Mouse (Mus musculus) v-Abl transformed pro-B cells (cell line): ENCODE measurements around the gene Dab1.

Source experiments
- in situ Hi-C, 2 experiments: fragments of 400-800 bp; cut with MboI; formaldehyde crosslinking; loops; one replicate each; pipeline ENCODE4 v1.15.1; 2025; ENCODE audit not compliant: unreplicated experiment in 2 of 2

The Dab1 gene

DNA sequence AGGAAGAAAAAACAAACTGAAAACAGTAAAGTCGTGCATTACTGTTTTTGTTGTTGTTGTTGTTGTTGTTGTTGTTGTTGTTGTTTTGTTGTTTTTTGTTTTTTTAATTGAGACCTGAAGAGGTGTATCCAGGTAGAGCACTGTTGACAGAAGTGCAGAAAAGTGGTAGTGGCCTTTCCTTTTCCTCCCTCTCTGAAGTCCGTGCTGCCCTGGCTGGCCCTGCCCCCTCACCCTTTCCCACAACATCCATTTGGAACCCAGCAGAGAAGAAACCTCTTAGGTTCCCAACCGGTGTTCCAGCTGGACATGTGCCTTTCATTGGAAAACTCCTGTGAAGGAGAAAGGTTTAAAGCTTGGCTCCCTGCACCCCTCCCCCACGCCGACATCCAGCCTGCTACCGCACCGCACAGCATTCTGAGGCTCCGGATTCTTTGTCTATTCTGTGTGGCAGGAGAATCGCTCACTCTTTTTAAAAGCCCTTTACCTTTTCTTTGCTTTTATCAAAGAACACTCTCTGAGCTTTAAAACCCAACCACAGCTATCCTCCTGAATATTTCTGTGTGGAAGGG lies 334.6 kb downstream of the Dab1 start:
- in situ Hi-C loops, result no loop called here

DNA sequence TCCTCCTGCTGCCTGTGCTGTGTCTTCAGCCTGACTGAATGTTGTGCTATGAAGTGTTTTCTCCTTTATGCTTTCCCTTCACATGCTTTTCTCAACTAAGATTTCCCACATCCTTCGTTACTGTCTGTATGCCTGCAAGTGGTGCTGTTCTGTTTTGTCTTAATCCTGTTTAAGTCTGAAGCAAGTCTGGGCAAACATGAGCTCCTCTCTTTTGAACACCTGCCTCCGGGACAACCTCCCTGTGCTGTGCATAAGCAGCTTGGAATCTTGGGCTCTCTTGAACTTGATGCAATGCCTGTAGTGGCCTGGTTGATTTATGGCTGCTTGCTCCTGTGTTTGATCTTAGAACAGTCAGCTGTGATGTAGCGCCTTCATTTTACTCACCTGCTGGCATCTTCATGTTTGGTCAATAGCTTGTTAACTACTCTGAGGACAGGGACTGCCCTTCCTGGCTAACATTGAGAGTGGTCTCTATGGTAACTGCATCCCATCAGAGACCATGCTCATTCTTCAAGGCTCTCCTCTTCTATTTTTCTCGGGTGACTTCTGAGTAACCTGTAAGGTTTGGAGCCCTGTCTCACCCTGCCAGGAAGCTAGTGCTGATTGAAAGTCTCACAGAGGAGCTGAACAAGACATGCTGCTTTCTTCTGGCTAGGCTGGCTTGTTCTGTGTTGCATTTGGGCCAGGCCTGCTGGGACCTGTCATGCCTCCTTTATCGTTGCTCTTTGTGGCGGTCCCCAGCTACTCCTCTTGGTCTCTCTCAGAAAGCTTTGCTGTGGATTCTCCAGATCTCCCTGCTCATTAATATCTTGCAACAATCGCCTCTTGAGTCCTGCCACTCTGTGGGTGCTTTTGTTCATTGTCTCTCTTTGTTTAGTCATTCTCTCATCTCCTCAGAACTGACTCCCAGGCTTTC lies 342.2 kb downstream of the Dab1 start:
- in situ Hi-C loops, result no loop called here

DNA sequence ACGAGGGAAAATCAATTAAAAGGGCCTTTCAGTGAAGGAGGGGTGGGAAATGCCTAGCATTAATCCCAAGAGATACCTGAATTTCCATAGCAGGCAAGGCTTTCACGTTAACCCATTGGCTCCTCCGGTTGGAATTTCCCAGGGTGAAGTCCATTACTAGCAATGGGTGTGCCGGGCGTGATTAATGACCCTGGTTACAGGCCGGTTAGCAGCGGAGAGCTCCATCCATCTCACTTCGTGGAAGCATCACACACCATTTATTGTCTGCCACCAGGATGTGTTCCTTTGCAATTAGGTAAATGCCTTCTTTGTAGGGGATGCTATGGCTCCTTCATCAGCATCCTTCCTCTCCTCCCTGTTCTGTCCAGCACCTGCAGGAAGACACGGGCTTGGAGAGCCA lies 350.7 kb downstream of the Dab1 start:
- in situ Hi-C loops, result no loop called here

DNA sequence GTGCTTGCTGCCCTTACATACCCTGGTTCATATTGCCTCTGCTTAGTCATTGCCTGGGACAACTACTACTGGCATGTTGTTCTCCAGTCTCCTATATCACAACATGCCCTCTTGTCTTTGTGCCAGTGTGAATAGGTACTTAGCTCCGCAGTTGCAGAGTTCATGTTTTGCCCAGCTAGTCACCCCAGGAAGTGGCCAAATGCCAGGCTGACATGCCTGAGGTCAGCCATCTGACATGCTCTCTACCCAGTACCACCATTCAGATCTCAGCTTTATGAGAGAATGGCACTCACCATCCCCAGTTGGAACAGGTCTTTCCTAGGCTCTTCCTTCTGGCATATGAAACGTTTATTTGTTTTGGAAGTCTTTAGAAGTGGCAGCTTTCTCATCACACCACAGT lies 355.4 kb downstream of the Dab1 start:
- in situ Hi-C loops, result no loop called here

DNA sequence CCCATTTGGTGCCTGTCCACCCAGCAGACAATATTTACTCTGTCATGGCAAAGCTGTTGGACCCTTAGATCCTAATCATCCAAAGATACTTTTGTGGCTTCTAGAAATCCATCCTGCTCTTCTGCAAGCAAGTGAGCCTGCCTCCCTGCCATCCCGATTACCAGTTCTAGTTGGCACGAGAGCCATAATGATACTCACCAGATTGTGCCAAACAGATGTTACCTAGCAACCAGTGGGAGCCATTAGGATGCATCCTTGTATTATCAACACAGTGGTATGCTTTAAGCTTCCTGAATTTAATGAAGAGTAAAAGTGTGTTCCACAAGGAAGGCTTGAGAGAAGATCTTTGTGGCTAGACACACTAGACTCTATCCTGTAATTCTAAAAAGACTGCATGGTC lies 355.8 kb downstream of the Dab1 start:
- in situ Hi-C loops, result no loop called here

DNA sequence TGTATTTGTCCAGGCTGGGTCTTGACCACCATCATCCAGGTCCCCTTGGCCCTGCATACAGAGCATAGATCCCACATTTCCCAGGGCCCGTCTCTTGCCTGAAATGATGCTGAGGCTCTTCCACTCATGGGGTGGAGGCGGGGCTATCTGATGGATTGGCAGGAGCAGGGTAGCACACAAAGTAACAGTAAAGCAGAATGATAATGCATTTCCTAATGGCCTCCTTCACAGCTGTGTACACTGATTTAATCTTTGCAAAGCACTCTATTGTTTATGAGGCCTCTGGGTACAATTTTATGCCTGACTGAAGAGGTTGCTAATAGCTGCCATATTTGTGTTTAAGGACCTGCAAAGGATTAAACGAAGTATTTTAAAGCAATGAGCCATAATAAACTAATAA lies 374.7 kb downstream of the Dab1 start:
- in situ Hi-C loops, result no loop called here

DNA sequence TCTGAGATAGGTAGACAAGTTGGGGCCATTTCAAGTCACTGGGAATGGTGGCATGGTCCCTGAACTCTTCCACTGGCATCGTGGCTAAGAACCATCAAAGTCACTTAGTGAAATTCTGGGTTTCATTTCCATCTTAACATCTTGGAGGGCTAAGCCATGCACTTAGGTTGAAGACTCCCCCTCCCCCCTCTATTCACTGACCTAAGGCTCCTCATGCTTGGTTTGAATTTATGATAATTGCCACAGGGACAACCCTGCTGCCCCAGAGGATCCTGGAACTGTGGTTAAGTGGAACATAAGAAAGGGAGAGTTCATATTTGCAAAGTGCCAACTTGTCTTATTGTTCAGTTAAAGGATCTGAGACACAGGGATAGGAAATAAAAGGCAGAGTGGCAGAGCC lies 375.2 kb downstream of the Dab1 start:
- in situ Hi-C loops, result no loop called here

DNA sequence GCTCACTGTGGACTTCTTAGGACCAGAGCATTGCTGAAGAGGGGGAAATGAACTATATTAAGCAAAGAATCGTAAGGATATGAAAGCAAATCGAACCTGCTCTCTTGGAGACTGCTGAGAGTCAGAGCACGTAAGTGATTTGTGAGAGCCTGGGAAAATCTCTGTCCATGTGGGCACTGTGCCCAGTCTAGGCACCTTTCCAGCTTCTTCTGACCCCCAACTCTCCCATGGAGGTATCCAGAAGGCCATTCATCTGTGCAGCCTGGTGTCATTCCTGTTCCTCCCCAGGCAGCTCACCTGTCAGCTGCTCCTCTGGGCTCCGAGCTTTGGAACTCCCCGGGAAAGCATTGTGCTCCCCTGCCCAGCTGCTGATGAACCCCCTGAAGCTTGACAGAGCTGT lies 389.2 kb downstream of the Dab1 start:
- in situ Hi-C loops, result no loop called here

DNA sequence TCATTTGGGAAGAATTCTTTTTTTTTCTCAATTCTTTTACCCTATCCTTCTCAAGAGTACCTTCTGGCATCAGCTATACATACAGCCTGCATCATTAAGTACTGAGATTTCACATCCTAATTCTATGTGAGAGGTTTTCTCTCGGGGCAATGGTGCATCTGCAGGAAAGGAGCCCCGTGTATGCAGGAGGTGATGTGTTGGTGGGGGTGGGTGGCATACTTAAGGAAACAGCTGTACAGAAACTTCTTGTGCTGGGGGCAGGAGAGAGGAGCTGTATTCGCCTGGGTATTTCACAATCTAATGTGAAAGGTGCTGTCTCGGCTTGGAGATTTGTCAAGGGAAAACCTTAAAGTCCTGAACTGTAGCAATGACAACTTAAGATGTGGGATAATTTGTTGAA lies 392.5 kb downstream of the Dab1 start:
- in situ Hi-C loops, result no loop called here

DNA sequence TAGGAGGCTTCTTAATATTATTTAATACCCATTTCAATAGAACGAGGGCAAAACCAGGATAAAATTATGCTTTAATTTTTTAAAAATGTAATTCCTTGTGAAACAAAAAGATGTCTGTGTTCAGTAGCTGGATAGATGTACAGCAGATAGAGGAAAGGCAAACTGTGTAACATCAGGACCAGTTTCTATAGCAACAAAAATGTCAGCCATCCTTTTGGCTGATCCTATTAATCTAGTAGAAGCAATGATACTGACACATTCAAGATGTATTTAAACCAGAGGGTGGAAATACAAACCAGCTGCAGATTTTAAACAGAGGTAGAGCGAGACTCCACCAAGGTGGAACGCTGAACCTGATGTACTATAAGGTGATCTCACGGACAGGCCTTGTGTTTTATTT lies 393.0 kb downstream of the Dab1 start:
- in situ Hi-C loops, result no loop called here

DNA sequence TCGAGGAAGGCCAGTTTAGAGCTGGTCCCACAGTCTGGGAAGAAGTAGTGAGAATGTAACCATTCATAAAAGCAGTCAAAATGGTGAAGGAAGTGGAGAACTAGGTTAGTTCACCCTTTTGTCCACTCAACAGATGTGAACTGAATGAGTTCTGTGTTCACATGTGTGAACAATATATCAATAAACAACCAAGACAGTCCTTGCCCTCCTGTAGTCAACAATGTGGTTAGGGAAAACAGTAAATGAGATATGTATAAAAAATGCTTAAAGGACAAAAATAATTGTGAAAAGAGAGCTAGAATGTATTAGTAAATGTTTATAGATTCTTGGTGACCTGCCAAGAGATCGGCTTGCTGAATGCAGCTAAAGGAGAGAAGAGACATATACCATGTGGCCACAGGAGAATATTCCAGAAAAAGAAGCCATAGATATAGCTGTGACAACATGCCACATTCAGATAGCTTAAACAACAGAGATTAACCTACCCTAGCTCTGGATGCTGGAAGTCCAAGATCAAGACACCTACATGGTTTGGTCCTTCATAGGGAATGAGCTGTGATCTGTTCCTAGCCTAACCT lies 406.0 kb downstream of the Dab1 start:
- in situ Hi-C loops, result no loop called here

DNA sequence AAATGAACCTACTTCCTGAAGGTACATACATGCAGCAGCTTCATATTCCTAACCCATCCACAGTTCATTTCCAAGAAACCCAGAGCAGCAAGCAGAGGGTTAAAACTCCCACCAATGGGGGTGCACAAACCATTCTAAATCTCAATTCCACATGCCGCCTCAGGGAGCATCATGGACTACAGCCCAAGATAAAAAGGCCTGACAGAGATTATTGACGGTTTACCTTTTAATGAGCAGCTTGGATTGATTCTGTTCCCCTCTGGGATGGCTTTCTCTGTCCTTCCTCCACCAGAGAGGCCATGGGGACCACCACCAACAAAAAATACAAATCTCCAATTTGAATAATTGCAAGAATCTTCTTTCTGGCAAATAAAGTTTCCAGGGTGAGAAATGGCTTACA lies 407.7 kb downstream of the Dab1 start:
- in situ Hi-C loops, result no loop called here

DNA sequence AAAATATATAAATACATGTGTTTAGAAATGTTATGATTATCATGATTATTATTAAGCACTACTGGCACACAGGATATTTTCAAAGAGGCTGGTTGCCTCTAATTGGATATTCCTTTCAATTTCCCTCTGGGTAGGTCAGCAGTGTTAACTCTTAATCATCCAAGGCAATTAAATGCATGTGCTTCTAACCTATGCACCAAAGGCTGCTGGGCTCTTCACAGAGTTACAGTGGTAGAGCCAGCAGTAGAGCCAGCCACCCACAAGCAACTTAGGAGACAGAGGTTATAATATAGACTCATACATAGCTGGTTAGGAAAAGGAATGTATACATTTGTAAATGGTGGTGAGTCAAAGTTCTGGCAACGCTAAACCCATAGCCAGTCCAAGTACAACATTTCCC lies 408.1 kb downstream of the Dab1 start:
- in situ Hi-C loops, result no loop called here

DNA sequence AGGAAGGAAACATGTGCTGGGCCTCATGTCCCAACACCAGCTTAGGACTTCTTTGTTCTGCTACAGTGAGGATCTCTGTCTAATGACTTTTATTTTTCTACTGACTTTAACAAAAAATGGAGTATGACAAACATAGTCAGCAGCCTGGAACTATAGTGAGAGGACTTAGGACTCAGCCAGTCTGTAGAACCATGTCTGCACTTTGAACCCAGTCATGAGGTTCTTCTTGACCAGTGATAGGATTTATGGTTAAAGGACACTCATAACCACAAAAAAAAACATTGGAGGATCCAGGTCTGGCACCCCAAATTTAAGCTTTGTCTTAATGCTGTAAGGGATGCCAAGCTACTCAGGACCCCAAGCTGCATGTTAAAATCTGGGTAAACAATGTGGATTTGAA lies 416.9 kb downstream of the Dab1 start:
- in situ Hi-C loops, result no loop called here

DNA sequence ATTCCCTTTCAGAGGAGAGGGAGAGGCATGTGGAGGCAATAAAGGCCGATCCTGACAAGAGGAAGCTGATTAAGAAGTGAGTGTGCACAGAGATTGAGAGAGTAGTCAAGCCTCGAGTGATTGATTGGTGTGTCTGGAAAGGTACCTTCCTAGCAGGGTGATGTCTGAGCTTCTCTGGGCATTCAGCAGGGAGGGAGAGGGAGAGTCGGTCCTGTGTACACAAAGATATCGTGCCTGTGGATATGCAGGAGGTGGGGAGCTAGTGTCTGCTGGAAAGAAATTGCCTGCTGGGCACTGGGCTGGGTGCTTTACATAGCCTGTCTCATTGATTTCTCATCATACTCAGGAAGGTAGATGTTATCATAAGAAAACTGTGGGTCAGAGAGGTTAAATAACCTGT lies 420.4 kb downstream of the Dab1 start:
- in situ Hi-C loops, result no loop called here

DNA sequence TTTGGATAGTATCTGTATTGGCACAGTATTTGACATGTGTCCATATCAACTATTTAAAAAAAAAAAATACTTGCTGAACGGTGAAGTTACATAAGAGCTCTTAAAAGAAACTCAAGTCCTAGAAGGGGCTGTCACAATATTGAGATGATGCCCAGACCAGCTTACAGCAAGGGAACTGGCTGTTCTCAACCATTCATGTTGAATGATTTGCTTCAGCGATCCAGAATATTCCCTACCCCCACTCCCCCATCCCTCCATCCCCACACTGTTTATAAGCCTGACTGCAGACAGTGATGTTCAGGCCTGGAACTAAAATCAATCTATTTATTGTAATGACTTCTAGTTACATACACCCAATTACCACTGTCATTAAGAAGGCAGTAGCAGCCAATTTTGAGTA lies 424.3 kb downstream of the Dab1 start:
- in situ Hi-C loops, result no loop called here

DNA sequence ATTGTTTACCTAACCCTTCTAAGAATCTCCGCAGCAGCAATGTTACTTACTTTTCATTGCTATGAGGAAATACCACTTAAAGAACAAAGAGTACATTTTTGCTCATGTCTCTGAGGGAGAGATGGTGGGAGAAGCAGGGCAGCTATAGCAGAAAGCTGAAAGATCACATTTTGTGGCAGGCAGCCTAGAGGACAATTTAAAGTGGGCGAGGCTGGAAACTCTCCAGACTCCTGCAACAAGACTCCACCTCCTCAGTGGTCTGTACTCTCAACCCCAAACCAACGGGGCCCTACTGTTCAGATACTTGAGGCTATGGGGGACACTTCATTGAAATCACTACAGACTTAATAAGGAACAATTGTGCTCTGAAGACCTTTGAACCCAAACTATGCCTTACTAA lies 425.5 kb downstream of the Dab1 start:
- in situ Hi-C loops, result no loop called here

DNA sequence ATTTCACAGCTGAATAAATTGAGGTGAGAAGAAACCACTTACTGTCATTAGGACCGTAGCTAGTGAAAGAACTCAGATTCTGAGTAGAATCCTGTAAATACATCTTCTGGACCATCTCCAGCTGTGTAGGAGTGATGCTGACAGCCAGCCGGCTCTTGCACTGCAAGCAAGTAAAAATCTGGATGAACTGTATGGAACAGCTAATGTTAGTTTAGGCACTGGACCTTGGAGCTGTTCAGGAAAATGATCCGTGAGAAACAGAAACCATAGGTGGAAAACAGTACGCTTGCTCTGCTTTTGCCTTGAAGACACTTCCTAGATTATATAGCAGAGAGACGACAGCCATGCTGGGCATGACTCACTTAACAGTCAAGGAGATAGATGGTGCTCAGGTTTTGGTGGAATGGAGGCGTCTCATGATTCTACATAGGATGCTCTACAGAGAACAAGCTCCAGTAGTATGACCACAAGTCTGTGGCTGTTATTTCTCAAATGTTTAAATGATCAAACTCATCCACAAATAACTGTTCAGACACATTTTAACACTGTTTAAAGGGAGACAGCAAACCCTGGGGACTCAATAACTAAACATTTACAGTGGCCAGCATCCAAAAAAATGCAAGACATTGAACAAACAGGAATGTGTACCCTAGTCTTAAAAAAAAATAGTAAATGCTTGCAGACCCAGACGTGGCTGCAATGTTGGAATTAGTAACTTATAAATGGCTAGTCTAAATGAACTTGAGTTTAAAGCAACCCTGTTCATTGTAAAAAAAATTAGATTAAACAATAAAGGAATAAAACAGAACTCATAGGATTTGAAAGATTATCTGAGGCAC lies 429.0 kb downstream of the Dab1 start:
- in situ Hi-C loops, result no loop called here

DNA sequence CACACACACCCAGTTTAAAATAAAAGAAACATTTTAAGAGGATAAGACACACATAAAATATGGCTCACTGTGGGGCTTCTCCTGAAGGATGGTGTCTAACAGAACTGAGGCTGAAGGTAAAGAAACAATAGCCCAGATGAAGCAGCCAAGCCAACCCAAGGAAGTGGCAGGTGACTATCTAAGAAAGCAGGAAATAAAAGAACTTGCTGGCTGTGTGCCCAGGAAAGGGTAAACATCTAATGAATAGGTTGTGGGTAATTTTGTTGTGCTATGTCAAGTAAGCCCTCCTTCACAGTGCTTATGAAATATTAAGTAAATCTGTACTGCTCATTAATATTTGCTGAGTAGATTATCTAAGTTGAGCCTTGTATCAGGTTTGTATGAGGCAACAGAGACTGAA lies 438.0 kb downstream of the Dab1 start:
- in situ Hi-C loops, result no loop called here

DNA sequence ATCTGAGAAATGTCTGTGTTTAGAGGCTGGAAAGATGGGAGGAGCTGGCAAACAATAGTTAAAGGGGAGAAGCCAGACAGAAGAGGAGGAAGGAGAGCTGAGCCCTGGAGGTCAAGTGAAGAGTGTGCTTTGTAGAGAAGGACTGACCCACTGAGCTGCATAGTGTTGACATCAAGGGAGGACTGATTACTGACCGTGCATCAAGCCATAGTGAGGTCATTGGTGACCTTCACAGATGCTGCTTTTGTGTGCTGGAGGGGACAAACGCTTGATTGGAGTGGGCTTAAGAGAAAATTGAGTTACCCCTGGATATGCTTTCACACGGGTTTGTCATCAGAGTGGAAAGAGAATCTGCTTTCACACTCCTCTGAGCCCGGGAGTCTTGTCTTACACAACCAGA lies 440.4 kb downstream of the Dab1 start:
- in situ Hi-C loops, result no loop called here

DNA sequence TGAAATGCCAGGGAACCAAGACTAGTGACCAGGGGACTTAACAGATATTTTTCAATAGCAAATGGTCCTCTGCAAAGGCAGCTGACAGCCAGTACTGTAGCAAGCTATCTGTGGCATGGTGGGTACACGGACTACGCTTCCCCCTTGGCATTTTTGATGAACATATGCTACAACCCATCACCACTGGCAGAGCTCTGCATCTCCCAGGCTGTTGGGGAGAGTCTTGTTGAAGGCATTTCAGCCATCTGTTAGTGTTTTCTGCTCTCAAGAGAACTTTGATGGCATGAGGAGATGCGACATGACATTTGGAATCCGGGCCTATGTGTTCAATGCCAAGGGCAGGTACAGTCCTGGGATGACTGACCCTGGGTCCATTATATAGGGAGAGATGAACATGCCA lies 443.2 kb downstream of the Dab1 start:
- in situ Hi-C loops, result no loop called here
